Mouse (Mus musculus) hindlimb bud, embryonic 11.5 days (tissue): ENCODE measurements around the gene Prrt3.
A peak's percentile ranks its signal among the peaks of the same experiment; 100 is the strongest.

Source experiments
- DNase-seq: peaks from one replicate; pipeline ENCODE4 v3.0.0-alpha.2; 2012; ENCODE audit warnings: low read depth, low spot score; ENCODE audit errors: extremely low spot score

Prrt3 gene

DNA sequence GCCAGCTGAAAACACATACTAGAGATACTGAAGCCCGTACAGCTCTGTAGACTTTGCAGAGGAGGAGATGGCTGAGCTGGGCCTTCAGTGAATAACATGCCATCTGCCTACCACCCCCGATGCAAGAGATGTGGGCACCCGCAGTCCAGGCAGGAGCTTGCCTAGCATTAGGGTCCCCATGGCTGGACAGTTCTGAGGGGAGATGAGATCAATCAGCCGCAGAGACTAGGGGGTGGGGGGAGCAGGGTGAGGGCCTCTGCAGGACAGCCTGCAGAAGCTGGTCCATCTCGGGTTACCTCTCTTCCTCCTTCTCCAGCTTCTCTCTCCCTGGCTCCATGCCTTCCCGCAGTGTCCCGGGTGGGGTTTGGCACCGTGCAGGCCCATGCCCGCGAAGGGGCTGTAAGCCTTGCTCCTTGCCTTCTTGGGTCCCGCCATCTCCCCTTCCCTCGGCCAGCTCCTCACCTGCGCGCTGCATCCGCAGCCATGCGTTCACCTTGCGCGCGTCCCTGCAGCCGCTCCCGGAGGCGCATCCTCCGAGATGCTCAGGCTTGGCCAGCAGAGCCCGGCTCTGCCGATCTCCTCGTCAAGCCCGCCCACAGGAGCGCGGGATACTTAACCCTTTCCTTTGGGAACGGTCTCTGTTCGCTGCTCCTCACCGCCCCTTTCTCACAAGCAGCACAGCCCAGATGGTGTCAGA lies at the start of gene Prrt3:
Gene Prrt3, minus strand, starts transcription at position 544 of the 697 bp plus-strand sequence.
- DNase-seq, result no peak

DNA sequence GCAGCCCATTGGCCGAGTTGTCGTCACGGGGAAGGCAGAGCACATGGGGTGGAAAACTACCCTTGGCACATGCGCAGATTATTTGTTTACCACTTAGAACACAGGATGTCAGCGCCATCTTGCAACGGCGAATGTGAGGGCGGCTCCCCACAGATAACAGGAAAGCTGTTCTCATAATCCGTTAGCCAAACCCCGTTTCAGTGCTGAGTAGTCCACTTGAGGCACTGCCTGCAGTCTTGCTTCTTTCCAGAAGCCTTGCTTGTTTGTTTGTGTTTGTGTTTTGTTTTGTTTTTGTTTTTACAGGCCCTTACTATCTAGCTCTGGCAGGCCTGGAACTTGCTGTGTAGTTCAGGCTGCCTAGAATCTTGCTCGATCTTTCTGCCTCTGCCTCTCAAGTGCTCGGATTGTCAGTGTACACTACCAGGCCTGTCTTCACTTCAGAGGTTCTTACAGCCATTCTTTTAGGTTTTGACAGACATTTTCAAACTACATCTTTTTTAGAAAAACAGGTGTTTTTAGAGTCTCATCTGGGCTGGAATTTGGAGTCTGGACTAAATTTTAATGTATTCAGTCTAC lies 42.3 kb upstream of the Prrt3 start:
- no peak for DNase-seq

DNA sequence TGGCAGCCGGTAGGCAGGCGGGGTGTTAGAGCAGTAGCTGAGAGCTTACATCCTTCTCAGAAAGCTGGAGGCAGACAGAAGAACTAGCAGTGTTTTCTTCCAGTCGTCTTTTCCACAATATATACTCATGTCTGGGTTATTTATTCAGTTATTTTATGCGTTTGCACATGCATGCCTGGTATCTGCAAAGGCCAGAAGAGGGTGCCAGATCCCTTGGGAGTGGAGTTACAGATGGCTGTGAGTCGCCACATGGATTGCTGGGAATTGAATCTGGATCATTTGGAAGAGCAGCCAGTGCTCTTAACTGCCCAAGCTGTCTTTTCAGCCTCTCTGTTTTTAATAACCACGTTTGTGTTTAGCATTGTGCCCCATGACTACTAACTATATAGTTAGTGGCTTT lies 39.9 kb upstream of the Prrt3 start:
- no peak for DNase-seq

DNA sequence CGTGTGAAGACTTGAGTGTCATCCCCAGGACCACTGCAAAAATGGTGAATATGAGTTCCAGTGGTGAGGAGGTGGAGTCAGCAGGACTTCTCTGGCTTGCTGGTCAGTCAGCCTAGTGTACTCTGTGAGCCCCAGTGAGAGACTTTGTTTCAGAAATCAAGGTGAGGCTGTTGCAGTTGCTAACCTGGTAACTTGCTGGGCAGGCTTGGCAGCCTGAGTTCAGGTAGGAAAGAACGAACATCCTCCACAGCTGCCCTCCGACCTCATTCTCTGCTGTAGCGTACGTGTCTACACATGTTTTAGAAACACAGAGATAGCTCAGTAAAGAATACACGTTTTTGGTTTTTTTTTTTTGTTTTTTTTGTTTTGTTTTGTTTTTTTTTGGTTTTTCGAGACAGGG lies 33.2 kb upstream of the Prrt3 start:
- DNase-seq, result no peak

DNA sequence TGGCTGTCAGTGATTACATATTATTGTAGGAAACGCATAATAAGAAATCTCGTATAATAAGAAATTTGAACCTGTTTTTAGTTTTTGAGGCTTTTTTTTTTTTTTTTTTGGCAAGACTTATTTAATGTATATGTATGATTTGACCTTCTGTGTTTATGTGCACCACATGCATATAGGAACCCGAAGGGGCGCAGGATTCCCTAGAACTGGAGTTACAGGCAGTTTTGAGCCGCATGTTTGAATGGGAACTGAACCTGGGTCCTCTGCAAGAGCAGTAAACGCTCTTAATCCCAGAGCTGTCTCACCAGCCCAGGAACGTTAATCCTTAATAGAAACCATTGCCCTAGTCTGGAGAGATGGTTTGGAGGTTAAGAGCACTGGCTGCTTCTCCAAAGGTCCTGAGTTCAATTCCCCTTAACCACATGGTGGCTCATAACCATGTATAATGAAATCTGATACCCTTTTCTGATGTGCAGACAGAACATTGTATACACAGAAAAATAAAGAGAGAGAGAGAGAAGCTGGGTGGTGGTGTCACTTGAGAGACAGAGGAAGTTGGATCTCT lies 30.2 kb upstream of the Prrt3 start:
- no peak for DNase-seq

DNA sequence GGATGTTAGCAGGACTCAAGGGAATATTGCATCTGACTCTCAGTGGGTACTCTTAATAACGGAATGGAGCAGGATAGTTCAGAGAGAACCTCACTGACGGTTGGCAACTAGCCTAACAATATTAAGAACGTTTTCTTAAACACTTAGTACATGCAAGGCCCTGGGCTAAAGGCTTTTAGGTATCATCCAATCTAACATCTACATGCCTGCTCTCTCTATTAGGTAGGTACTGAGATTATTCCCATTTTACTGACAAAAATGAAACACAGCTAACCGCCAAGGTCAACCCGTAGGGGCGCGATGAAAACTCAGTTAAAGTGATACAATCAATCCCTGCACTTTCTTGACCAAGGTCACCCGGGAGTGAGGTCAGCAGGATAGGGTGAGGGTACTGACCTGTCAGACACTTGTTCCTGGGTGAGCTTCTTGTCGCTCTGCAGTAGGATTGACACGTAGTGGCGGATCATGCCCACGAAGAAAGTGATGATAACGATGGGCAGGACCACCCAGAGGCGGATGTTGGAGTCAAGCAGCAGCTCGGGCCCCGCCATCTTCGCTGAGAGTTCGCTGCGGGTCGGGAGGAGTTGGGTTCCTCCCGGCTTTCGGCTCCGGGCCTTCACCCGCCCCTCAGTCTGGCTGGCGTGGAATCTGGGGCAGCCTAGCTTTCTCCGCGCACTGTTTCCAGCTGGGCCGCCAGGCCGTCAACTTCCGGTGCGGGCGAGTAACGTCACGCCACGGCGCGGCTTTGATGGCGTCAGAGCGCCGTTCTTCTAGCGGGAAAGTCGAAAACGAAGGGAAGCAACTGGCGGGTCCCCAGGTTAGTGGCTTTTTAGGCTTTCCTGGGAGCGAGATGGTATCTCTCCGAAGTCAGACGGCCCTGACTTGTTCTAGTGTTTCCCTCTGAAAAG lies 29.5 kb upstream of the Prrt3 start, which contains the start of the genes Emc3 and Fancd2:
Gene Emc3, minus strand, starts transcription at position 721 of the 908 bp plus-strand sequence.
Gene Fancd2, plus strand, starts transcription at position 751 of the 908 bp plus-strand sequence.
- peak; percentile 73 for DNase-seq

DNA sequence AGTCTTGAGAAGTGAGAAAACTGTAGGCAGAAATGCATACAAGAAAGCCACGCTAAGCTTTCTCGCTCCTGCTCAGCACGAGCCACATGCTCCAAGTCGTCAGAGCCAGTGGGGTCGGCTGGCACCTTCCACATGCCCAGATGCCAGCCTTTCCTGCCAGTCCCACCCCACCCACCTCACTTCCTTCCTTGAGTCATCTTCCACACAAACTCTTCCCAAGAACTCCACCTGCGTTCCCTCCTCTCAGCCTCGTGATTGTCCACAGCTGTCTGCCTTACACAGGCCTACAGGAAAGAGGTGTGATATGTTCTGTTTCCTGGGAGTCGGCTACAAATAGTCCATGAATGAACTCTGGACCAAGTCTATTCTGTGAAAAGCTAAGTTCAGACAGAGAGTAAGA lies 21.7 kb upstream of the Prrt3 start:
- DNase-seq, result no peak

DNA sequence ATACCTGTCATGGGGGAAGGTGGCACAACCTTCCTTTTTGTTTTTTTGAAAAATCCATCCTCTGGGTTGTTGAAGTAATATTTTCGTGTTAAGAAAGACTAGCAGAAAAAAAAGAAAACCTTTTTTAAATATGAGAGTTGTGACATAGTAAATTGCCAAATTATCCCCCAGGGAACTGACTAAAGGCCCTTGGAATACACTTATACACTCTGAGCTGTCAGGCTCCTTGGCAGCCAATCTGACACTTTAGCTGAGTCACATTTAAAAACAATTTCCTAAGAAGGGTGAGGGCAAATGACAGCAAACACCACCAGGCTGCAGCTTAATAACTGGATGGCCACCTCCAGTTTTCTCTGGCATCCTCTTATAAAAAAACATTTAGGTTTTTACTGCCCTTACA lies 20.6 kb upstream of the Prrt3 start:
- no peak for DNase-seq

DNA sequence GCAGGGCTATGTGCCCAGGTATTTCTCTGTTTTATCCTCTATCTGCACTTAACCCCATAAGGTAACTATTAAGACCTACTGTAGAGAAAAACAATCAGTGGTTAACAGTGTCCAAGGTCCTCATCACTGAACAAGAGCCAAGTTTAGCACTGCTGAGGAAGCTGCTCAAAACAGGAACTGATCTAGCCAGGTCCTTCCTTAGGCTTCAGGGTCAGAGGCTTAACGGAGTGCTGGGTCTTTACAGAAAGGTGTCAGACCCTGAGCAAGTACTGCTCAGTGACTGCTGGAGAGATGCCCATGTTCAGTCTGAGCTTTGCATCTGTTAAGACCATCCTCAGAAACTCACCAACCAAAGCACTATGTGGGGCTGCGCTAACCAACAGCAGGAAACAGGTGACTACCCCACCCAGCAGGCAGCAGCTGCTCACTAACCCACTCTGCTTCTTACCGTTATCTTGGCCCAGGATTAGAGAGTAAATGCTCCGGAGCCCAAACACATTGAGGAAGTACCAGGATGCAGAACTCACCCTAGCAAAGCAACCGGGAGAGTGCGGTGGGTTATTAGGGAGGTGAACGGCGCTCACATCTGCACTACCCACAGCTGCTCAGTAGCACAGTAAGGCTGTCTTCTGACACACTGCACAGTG lies 15.8 kb upstream of the Prrt3 start:
- DNase-seq, result no peak

DNA sequence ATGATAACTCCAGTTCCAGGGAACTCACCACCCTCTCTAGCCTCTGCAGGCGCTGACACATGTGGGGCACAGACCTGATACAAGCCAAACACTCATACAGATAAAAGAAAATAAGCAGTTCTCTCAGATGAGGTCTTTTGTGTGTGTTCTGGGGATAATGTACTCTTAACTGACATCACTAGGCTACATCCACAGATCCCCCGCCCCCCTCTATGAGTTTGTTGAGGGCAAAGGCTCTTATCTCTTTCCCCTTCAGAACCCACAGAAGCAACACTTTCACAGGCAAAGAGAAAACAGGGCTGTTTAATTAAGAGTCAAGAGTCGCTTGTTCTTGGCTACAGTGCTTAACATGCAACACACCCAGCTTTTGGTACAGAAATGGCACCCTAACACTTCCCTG lies 12.9 kb upstream of the Prrt3 start:
- no peak for DNase-seq

DNA sequence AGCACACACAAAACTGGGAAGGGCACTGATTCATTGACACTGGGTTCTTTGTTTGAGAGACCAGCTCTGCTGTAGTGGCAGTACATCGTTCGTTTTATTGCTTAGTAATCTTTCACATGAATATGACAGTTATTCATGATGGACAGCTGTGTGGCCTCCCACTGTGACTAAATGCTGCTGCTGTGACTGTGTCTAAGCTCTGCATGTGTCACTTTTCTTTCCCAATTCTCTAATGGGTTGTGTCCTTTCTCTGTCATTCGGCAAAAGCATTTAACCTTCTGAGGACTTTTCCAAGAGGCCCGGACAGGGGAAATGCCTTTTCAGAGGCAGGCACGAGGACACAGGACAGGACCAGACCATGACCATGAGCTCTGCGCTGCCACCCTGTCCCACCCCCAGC lies 12.2 kb upstream of the Prrt3 start:
- DNase-seq, result no peak

DNA sequence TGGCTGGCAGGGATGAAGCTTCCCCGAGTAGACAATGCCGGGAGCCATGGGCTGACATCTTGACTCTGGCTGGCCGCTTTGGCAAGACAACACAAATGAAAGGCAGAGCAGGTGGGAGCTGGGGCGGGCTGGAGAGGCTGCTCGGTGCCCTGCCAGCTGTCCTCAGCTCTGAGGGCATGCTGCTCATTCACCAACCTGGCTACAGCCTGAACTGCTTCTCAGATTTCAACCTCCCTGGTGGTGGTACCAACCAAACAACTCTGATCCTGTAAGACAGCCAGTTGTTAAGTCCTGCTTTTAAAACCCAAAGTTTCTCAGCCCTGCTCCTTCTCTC lies 7.2 kb upstream of the Prrt3 start:
- DNase-seq, result no peak

DNA sequence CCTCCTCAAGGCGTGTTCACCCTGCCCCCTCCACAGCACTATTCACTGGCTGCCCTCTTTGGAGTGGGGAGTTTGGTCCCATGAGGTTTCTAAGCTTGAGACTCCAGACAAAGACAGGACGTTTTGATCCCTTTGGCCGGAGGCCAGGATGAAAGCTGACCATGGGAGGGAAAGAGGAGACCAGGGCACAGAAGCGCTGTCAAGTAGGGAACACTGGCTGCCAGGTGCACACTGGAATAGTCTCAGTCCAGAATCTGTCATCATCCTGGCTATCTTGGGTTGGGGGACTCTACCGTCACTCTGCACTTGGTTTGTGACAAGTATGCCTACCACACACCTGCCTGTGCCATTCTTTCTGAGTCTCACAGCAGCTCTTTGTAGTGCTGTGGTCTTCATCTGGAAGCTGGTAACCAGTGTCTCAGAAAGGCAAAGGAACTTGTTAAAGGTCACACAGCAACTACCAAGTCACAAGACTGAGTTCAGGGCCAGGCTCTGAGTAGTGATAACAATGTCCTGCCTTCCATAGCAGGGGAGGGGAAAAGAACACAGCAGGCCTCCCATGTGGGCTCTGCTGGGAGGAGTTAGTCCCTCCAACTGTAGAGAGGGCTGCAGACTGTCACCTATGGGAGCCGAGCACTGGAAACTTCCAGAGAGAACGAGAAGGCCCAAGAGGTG lies 6.7 kb upstream of the Prrt3 start:
- no peak for DNase-seq

DNA sequence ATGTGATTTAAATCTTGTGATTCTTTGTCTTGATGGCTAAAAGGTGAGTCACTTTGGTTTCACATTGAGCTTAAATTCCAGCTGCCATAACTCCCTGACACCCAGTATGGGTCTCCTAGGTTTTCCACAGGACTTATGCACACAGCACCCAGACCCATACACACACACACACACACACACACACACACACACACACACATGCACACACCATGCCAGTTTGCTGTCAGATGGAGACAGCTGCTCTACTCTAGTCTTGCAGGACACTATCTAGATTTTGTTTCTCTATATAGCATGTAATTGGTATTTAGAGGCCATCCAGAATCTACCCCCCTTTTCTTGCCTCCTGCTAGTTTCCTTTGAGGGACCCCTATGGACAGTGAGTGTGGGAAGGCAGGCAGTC lies 5.4 kb upstream of the Prrt3 start:
- DNase-seq, result no peak

DNA sequence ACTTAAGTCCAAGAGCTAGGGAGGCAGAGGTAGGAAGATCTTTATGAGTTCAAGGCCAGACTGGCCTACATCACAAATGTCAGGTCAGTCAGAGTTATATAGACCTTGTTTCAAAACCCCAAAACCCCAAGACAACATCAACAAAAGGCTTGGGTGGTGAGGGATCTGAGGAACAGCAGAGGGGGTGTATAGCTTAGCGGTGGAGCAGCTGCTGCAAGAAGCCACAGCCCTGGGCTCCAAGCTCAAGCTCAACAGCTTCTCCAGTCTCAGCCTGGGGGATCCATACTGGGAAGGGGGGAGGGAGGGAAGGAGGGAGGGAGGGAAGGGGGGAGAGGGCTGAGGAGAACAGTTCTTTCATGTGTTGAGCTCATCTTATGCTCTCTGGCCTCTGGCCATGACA lies 4.0 kb upstream of the Prrt3 start:
- DNase-seq, result no peak

DNA sequence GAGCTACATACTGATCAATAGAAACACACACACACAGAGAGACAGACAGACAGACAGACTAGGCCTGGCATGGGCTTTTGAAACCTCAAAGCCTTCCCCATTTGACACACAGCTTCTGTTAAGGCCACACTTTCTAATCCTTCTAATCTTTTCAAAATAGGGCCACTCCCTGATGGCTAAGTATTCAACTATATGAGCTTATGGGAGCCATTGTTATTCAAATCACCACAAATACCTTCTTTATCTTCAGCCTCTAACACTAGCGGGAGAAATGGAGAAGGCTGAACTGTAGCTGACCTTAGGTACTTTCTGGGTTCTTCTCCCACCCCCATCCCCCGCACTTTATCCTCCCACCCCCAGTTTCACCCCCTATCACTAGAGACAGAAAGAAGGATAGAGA lies 1.1 kb upstream of the Prrt3 start:
- no peak for DNase-seq

DNA sequence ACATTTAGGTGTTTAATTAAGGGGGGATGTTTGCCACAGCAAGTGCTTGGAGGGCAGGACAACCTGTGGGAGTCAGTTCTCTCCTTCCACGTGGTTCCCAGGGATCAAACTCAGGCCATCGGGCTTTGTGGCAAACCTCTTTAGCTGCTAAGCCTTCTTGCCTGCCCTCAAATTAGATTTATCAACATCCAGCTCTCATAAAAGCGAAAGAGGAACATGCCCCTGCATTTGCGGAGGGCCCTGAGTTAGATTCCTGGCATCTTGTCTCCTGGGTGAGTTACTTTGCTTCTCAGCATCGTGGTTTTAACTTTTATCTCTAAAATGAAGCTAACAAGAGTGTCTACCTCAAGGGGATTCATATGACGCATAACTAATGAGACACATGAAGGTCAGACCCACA lies 2.4 kb downstream of the Prrt3 start:
- no peak for DNase-seq

DNA sequence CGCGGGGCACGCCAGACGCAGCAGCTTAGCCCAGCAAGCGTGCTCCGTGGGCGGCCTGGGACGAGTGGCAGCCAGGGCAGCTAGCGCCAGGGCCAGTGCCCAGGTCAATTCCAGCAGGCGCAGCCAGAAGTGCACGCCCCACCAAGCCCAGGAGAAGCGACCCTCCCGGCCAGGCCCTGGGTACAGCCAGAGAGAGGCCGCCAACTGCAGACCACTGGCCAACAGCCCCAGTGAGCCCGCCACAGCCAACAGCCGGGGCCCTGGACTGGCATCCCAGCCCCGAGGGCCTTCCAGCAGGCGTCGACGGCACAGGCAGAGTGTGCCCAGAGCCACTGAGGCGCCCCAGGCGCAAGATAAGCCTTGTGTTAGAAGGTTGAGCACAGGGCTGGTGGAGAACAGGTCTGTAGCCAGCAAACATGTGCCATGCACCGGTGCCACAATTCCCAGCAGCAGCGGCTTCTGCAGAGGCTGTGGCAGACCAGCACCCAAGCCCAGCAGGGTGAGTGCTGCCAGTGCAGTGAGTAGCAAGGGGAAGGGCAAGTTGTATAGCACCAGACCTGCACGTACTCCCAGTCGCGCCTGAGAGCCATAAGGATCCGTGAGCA lies 6.6 kb downstream of the Prrt3 start:
- no peak for DNase-seq

DNA sequence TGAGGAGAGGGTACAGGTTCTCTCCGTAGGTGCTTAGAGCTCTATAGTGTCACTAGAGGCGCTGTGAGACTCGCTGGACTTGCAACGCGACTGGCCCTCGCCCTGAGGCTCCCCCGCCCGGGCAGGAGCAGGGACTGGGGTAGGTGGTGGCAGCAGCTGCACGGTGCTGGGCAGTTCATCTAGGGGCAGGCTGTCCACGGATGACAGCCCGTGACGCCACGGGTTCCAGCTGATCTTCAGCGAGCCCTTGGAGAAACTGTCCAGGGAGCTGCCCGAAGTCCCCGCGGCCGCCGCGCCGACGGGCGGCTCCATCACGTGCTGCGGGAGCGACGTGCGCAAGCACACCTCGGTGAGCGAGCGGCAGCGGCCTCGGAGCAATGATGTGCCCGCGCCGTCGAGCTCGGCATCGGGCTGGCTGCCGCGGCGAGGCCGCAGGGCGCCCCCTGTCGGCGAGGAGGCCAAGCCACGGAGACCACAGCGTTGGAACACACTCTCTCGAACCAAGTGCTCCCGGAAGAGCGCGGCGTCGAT lies 7.4 kb downstream of the Prrt3 start:
- DNase-seq, result no peak
